Mouse (Mus musculus): Measurements from ENCODE around the gene Filip1. TPM values are rescaled to one million over a fixed set of nuclear protein-coding genes. Genes with fewer than 3 reads are reported as not detected.
"Not testable (repeated sequence)": the region's sequence is repeated elsewhere in the genome, so short reads cannot be mapped to it uniquely, and the experiment has no call there.

The Filip1 gene
- 10.1 and 12.2 TPM in 2 replicates for polyA plus RNA-seq (2015; fragmentation: Nextera tagmentation; extraction: Ambion mirVana)

DNA sequence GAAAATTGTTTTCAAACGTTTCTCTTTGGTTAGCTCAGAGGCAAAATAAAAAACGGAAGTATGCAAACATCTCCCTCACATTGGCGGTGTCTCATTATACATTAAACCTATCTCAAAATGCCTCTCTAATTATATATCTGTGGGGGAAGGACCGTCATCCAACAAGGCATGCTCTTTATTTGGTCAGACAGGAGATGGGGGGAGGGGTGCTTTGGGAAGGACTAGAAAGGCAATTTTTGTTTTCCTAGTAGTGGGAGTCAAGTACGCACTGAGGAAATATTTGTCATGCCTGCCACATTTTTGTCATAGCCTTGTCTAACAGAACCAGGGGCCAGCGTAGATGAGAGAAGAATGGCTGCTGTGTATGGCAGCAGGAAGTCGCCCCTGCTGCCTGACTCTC, at the start of gene Filip1:
Gene Filip1 (minus strand): TSS at position 101 of the 400 bp plus-strand sequence.
- WGBS: 33% methylated on average over 7 of the region's 7 CpGs

DNA sequence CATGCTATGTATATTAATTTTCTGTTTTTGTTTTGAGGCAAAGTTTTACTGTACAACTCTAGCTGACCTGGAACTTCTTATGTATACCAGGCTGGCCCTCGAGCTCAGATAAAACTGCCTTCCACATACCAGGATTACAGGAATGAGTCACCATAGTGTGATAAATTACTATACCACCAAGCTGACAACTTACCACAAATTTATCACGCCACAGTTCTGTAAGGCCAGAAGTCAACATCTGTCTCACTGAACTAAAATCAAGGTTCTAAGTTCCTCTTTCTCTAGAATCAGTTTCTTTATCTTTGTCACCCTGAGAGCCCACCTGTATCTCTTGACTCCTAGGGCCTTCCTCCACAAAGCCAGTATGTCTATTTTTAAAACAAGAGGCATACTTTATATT, 45.0 kb upstream of the Filip1 start:
- H3K27me3 ChIP-seq (replicated peaks; ENCODE audit: insufficient read depth, low read length): no peaks in the 10 kb centered on the region
- no peaks in the 10 kb centered on the region for H3K9me3 ChIP-seq (ENCODE audit: low read length)
- no peak overlapping the region for H3K4me2 ChIP-seq (replicated peaks; ENCODE audit: low read depth, low read length)
- no peak overlapping the region for H3K9ac ChIP-seq (replicated peaks; ENCODE audit: low read depth)
- DNase-seq (ENCODE audit: low spot score) (no peak), ATAC-seq (no peak)
- no peak overlapping the region for H3K4me3 ChIP-seq (ENCODE audit: low read depth, low read length)
- TF ChIP-seq EP300 (IDR thresholded peaks at IDR 0.05) (no peak), CTCF (IDR thresholded peaks at IDR 0.05) (no peak)
- no peaks in the 10 kb centered on the region for H3K4me1 ChIP-seq (ENCODE audit: insufficient read depth, low read depth, low read length)
- no peak overlapping the region for H3K27ac ChIP-seq (ENCODE audit: low read length)
- no peaks in the 10 kb centered on the region for H3K36me3 ChIP-seq (ENCODE audit: insufficient read depth, low read length)
- 34% methylated on average over 2 of the region's 2 CpGs for WGBS

More for the DNA sequence above, at the start of gene Filip1:
- H3K4me1 ChIP-seq (ENCODE audit: insufficient read depth, low read depth, low read length): no peaks in the 10 kb centered on the region
- no peak within 1 kb of the TSS for H3K4me2 ChIP-seq (replicated peaks; ENCODE audit: low read depth, low read length)
- no peak for DNase-seq (ENCODE audit: low spot score)
- H3K36me3 ChIP-seq (ENCODE audit: insufficient read depth, low read length): no peaks in the 10 kb centered on the region
- no peaks in the 10 kb centered on the region for H3K27me3 ChIP-seq (replicated peaks; ENCODE audit: insufficient read depth, low read length)
- H3K9ac ChIP-seq (replicated peaks; ENCODE audit: low read depth): no peak within 1 kb of the TSS
- H3K9me3 ChIP-seq (ENCODE audit: low read length): no peaks in the 10 kb centered on the region
- no peak within 1 kb of the TSS for H3K27ac ChIP-seq (ENCODE audit: low read length)
- no peak for TF ChIP-seq CTCF (IDR thresholded peaks at IDR 0.05)
- TF ChIP-seq EP300 (IDR thresholded peaks at IDR 0.05): 0 out of 2 replicates have a peak, but pooled peaks have one; percentile 29
- ATAC-seq: 0 out of 2 replicates have a peak, but pooled peaks have one; percentile 17
- H3K4me3 ChIP-seq (ENCODE audit: low read depth, low read length): no peak within 1 kb of the TSS

DNA sequence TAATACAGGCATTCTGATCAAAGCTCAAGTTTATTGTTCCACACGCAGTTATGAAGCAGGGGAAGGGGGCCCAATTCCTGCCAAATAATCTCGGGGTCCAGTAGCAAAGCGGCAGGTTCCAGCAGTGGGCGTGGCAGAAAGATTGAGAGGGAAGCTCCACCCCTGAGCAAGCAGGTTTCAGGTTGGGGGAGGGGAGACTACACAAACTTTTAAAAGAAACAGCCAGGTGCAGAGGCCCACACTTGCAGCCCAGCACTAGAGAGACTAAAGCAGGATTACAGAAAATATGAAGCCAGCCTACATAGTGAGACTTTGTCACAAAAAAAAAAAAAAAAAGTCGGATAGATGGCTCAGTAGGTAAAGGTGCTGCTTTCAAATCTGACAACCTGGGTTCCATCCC, 40.3 kb upstream of the Filip1 start:
- Histone ChIP-seq H3K9ac (replicated peaks; ENCODE audit: low read depth) (no peak overlapping the region), H3K27ac (ENCODE audit: low read length) (no peak overlapping the region), H3K27me3 (replicated peaks; ENCODE audit: insufficient read depth, low read length) (no peaks in the 10 kb centered on the region), H3K4me2 (replicated peaks; ENCODE audit: low read depth, low read length) (no peak overlapping the region), H3K4me3 (ENCODE audit: low read depth, low read length) (no peak overlapping the region), H3K4me1 (ENCODE audit: insufficient read depth, low read depth, low read length) (no peaks in the 10 kb centered on the region), H3K9me3 (ENCODE audit: low read length) (no peaks in the 10 kb centered on the region), H3K36me3 (ENCODE audit: insufficient read depth, low read length) (no peaks in the 10 kb centered on the region)
- DNase-seq (ENCODE audit: low spot score): no peak
- TF ChIP-seq CTCF (IDR thresholded peaks at IDR 0.05) (no peak), EP300 (IDR thresholded peaks at IDR 0.05) (no peak)
- no peak for ATAC-seq
- 68% methylated on average over 5 of the region's 5 CpGs for WGBS

DNA sequence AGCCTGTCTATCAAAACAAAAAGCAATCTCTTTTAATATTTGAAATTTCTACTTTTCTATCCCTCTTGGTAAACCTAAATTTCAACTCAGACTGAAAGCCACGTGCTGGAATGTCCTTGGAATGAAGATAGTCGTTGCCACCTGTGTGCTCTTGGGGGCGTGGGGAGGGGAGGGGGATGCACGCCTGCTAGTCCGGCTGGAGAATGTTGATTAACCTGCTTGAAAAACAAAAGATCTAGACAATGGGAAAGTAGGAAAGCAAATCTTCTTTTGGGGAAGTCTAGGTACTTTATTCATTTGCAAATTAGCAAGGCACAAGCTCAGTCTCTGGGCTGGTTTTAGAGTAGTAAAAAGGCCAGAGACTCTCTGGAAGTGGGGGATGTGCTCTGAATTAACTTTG, 36.6 kb upstream of the Filip1 start:
- DNase-seq (ENCODE audit: low spot score); ATAC-seq; H3K27ac ChIP-seq (ENCODE audit: low read length); H3K4me3 ChIP-seq (ENCODE audit: low read depth, low read length); H3K9me3 ChIP-seq (ENCODE audit: low read length); H3K4me2 ChIP-seq (replicated peaks; ENCODE audit: low read depth, low read length); H3K9ac ChIP-seq (replicated peaks; ENCODE audit: low read depth); H3K27me3 ChIP-seq (replicated peaks; ENCODE audit: insufficient read depth, low read length); H3K36me3 ChIP-seq (ENCODE audit: insufficient read depth, low read length); H3K4me1 ChIP-seq (ENCODE audit: insufficient read depth, low read depth, low read length): not testable (repeated sequence)
- WGBS: 39% methylated on average over 5 of the region's 5 CpGs

DNA sequence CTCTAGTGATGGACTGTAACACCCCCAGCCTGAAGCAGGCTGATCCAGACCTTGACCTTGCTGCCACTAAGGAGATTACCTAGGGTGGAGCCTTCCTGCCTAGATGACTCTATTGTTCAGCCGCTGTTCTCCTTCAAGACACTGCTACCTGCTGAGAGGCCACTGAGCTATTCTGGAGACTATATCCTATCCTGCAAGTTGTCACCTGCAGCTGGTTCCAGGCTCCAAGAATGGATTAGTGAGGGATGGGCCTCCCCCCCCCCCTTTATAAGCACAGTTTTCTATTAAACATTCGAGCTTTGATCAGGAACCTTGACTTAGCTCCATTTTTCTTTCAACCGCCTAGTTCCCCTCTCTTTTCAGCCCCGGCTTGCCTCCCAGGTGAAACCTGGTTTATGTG, 31.6 kb upstream of the Filip1 start:
- not testable (repeated sequence) for H3K27ac ChIP-seq (ENCODE audit: low read length); H3K9ac ChIP-seq (replicated peaks; ENCODE audit: low read depth); DNase-seq (ENCODE audit: low spot score); H3K27me3 ChIP-seq (replicated peaks; ENCODE audit: insufficient read depth, low read length); H3K36me3 ChIP-seq (ENCODE audit: insufficient read depth, low read length); H3K9me3 ChIP-seq (ENCODE audit: low read length); H3K4me3 ChIP-seq (ENCODE audit: low read depth, low read length); ATAC-seq; H3K4me1 ChIP-seq (ENCODE audit: insufficient read depth, low read depth, low read length); H3K4me2 ChIP-seq (replicated peaks; ENCODE audit: low read depth, low read length)
- 80% methylated on average over 4 of the region's 4 CpGs for WGBS

DNA sequence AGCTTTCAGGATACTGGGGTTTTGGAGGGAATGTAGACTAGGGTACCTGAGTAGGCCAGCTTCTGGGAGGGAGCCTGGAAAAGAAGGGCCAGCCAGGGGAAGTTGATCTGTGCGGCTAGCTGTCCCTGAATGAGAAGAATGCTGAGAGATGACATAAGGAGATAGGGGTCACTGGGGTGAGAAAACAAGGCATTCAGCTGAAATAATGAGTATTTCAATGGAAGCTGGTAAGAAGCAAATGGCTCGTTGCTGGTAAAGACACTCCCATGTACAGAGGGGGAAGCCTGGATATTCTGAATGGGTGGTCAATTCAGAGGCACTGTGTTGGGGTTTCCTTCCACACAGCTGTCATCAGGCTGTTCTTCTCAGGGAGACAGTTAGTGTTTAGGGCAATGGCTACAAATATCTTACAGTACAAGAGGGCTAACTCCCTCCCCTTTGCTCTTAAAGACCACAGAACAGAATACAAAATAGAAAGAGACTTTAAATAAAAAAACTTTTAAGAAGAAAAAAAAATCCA, 26.7 kb upstream of the Filip1 start:
- Histone ChIP-seq H3K27ac (ENCODE audit: low read length) (no peak overlapping the region), H3K4me2 (replicated peaks; ENCODE audit: low read depth, low read length) (no peak overlapping the region), H3K27me3 (replicated peaks; ENCODE audit: insufficient read depth, low read length) (no peaks in the 10 kb centered on the region), H3K36me3 (ENCODE audit: insufficient read depth, low read length) (no peaks in the 10 kb centered on the region), H3K4me3 (ENCODE audit: low read depth, low read length) (no peak overlapping the region), H3K4me1 (ENCODE audit: insufficient read depth, low read depth, low read length) (no peaks in the 10 kb centered on the region), H3K9me3 (ENCODE audit: low read length) (no peaks in the 10 kb centered on the region), H3K9ac (replicated peaks; ENCODE audit: low read depth) (no peak overlapping the region)
- TF ChIP-seq CTCF (IDR thresholded peaks at IDR 0.05): no peak
- no peak for TF ChIP-seq EP300 (IDR thresholded peaks at IDR 0.05)
- 26% methylated on average over 2 of the region's 2 CpGs for WGBS
- ATAC-seq (no peak), DNase-seq (ENCODE audit: low spot score) (no peak)

DNA sequence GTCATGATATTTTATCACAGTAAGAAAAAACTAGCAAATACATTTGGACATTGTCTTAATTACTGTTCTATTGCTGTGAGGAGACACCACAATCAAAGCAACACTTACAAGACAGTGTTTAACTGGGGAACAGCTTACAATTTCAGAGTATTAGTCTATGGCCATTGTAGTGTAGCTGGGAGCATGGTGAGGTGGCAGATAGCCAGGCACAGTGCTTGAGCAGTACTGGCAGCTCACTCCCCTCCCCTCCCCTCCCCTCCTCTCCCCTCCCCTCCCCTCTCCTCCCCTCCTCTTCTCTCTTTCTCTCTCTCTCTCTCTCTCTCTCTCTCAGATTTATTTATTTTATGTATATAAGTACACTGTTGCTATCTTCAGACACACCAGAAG, 25.3 kb upstream of the Filip1 start:
- H3K27ac ChIP-seq (ENCODE audit: low read length): no peak overlapping the region
- H3K9ac ChIP-seq (replicated peaks; ENCODE audit: low read depth): no peak overlapping the region
- ATAC-seq (no peak; the same call in 1 of the 2 replicates), DNase-seq (ENCODE audit: low spot score) (no peak)
- TF ChIP-seq CTCF (IDR thresholded peaks at IDR 0.05): no peak
- TF ChIP-seq EP300 (IDR thresholded peaks at IDR 0.05): no peak
- H3K4me1 ChIP-seq (ENCODE audit: insufficient read depth, low read depth, low read length): no peaks in the 10 kb centered on the region
- H3K4me3 ChIP-seq (ENCODE audit: low read depth, low read length): no peak overlapping the region
- H3K27me3 ChIP-seq (replicated peaks; ENCODE audit: insufficient read depth, low read length): no peaks in the 10 kb centered on the region
- no peak overlapping the region for H3K4me2 ChIP-seq (replicated peaks; ENCODE audit: low read depth, low read length)
- H3K9me3 ChIP-seq (ENCODE audit: low read length): no peaks in the 10 kb centered on the region
- no peaks in the 10 kb centered on the region for H3K36me3 ChIP-seq (ENCODE audit: insufficient read depth, low read length)
